24 mouse cellular contexts compared by ENCODE assay signal in genomic region chr10:99627355-99627754, GRCm38 (mm10).
DNase-seq lines count a peak whose midpoint lies in the region; ATAC-seq lines count a peak whose summit lies in the region.
"Had no signal": no experiment of that assay in that cellular context is flagged by ENCODE, and none has a peak within 500 bp of the region (broad histone marks: within the 10 kb centered on the region; RNA-seq: fewer than 3 reads in every experiment).

No protein-coding gene starts in this region.

- no peak overlapping the region for H3K4me2 ChIP-seq in kidney, embryonic 16.5 days (replicated peaks; ENCODE audit: low read depth, low read length)
- H3K4me2 ChIP-seq: embryonic facial prominence, embryonic 15.5 days; forebrain, embryonic 15.5 days; heart, embryonic 15.5 days; hindbrain, embryonic 15.5 days had no signal

- no peaks in the 10 kb centered on the region for H3K4me1 ChIP-seq in kidney, embryonic 16.5 days (ENCODE audit: insufficient read depth, low read length)
- H3K4me1 ChIP-seq: embryonic facial prominence, embryonic 15.5 days; forebrain, embryonic 15.5 days; heart, embryonic 15.5 days; hindbrain, embryonic 15.5 days had no signal

- H3K9ac ChIP-seq in kidney, embryonic 16.5 days (replicated peaks; ENCODE audit: low read length), result no peak overlapping the region
- H3K9ac ChIP-seq: embryonic facial prominence, embryonic 15.5 days; forebrain, embryonic 15.5 days; heart, embryonic 15.5 days; hindbrain, embryonic 15.5 days had no signal

- no peaks in the 10 kb centered on the region for H3K27me3 ChIP-seq in kidney, embryonic 16.5 days (ENCODE audit: insufficient read depth, low read length)
- H3K27me3 ChIP-seq: CH12.LX; embryonic facial prominence, embryonic 15.5 days; forebrain, embryonic 15.5 days; heart, embryonic 15.5 days; hindbrain, embryonic 15.5 days had no signal

- DNase-seq in lung, adult 18-20 months, result peak; percentile 31 to 58
- DNase-seq in lung, postnatal 10 days, result no peak
- peak; percentile 23 for DNase-seq in urinary bladder, postnatal 14 days (ENCODE audit: low spot score)
- no peak for DNase-seq in urinary bladder, postnatal 25 days (ENCODE audit: low spot score)
- peak; percentile 39 for DNase-seq in lung, postnatal 36 days
- DNase-seq in embryo, embryonic 11 days, result no peak
- DNase-seq in kidney, adult 9 months, result no peak
- DNase-seq: adrenal gland, postnatal 14 days; cerebellum, adult 11-12 months; cerebellum, adult 9-10 months; cerebellum, postnatal 25 days; gastrocnemius, postnatal 36 days; heart, adult 18-20 months; heart, postnatal 14 days had no signal

- H3K27ac ChIP-seq in kidney, embryonic 16.5 days (ENCODE audit: low read length), result no peak overlapping the region
- H3K27ac ChIP-seq: embryonic facial prominence, embryonic 15.5 days; forebrain, embryonic 15.5 days; heart, embryonic 10.5 days; heart, embryonic 15.5 days; hindbrain, embryonic 15.5 days had no signal

- H3K9me3 ChIP-seq in kidney, embryonic 16.5 days (ENCODE audit: low read length), result no peaks in the 10 kb centered on the region
- H3K9me3 ChIP-seq: embryonic facial prominence, embryonic 15.5 days; forebrain, embryonic 15.5 days; heart, embryonic 10.5 days; heart, embryonic 15.5 days; hindbrain, embryonic 15.5 days had no signal

- no peak for ATAC-seq in kidney, embryonic 16.5 days (ENCODE audit: low FRiP score, low TSS enrichment)
- ATAC-seq: activated CD4-positive, CD25-positive, alpha-beta regulatory T cell, adult 4 months; forebrain, embryonic 15.5 days; Patski had no signal

- no peaks in the 10 kb centered on the region for H3K36me3 ChIP-seq in kidney, embryonic 16.5 days (ENCODE audit: insufficient read depth, low read length)
- H3K36me3 ChIP-seq: embryonic facial prominence, embryonic 15.5 days; forebrain, embryonic 15.5 days; heart, embryonic 10.5 days; heart, embryonic 15.5 days; hindbrain, embryonic 15.5 days had no signal

- H3K4me3 ChIP-seq in kidney, embryonic 16.5 days (ENCODE audit: low read length), result no peak overlapping the region
- H3K4me3 ChIP-seq: embryonic facial prominence, embryonic 15.5 days; erythroblast, embryonic 14.5 days; forebrain, embryonic 15.5 days; heart, embryonic 10.5 days; heart, embryonic 15.5 days; hindbrain, embryonic 15.5 days had no signal

- WGBS in kidney, embryonic 16.5 days, result 72% methylated on average over 6 of the region's 6 CpGs

Comparison
In these comparisons a context has a peak if more than half of its experiments do, and no peak if none do; other contexts are left out.
1. DNase-seq: peak in lung, adult 18-20 months (2 of 2), urinary bladder, postnatal 14 days (single experiment) and lung, postnatal 36 days (single experiment); none in lung, postnatal 10 days (single experiment), urinary bladder, postnatal 25 days (single experiment), embryo, embryonic 11 days (single experiment) and kidney, adult 9 months (single experiment).